Mouse (Mus musculus) ES-Bruce4 (cell line): ENCODE data around the gene Dhrs1.

Experiments used
- CTCF ChIP-seq: IDR thresholded peaks from one replicate; pipeline ENCODE4 v1.8.1; 2011; ENCODE audit warnings: low read depth, low read length
- EP300 ChIP-seq: IDR thresholded peaks from 2 replicates; pipeline ENCODE4 v1.6.1; 2011; ENCODE audit warnings: low read depth, low read length; ENCODE audit not compliant: insufficient read depth

- TF ChIP-seq EP300 (no peak), CTCF (no peak)
Observed at GRCm38 (mm10) chr14:55737086-55737687, 8.3 kb downstream of the Dhrs1 start.
